11 mouse cellular contexts compared by ENCODE assay signal in the genomic region with DNA sequence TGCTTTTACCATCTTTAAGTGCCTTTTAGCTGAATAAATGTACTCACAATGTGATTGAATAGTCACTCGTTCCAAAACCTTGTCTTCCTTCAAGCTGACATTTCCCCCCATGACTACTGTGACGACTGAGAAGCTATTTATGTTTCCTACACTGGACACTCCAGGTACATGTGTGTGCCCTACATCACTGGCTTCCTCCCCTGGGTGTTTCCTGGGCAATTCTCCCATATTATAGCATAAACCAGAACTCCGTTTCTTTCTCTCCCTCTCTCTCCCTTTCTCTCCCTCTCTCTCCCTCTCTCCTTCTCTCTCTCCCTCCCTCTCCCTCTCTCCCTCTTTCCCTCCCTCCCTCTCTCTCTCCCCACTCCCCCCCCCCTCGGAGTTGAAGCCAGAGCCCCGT. TPM values are rescaled to one million over a fixed set of nuclear protein-coding genes. Genes with fewer than 3 reads are reported as not detected.
DNase-seq lines count a peak whose midpoint lies in the region; ATAC-seq lines count a peak whose summit lies in the region.
"Had no signal": no experiment of that assay in that cellular context is flagged by ENCODE, and none has a peak within 500 bp of the region (broad histone marks: within the 10 kb centered on the region; RNA-seq: fewer than 3 reads in every experiment).

No protein-coding gene starts in this region.

- H3K4me2 ChIP-seq in heart, embryonic 16.5 days (ENCODE audit: low read depth, low read length): peak overlapping the region; percentile 49
- H3K4me2 ChIP-seq in hindbrain, embryonic 15.5 days: peak overlapping the region; percentile 24; the same call in 1 of the 2 replicates
- no peak overlapping the region for H3K4me2 ChIP-seq in stomach, embryonic 15.5 days

- H3K4me1 ChIP-seq in heart, embryonic 16.5 days (ENCODE audit: control insufficient read depth, insufficient read depth, low read length): peaks cover 44% of the 10 kb centered on the region
- H3K4me1 ChIP-seq in megakaryocyte, embryonic 14.5 days: peaks cover 100% of the 10 kb centered on the region
- peaks cover 13% of the 10 kb centered on the region for H3K4me1 ChIP-seq in hindbrain, embryonic 15.5 days (replicated peaks)
- peaks cover 7% of the 10 kb centered on the region; the same call in 1 of the 2 replicates for H3K4me1 ChIP-seq in stomach, embryonic 15.5 days

- no peak for ATAC-seq in heart, embryonic 16.5 days (replicated peaks; ENCODE audit: extremely low read depth, insufficient read depth, low FRiP score)
- no peak for ATAC-seq in megakaryocyte, adult 5-6 weeks (ENCODE audit: poor library complexity, severe bottlenecking)
- ATAC-seq in hindbrain, embryonic 15.5 days (ENCODE audit: low FRiP score, low read depth): no peak
- no peak for ATAC-seq in stomach, embryonic 15.5 days (ENCODE audit: insufficient read depth, low FRiP score, low read depth)
- ATAC-seq in cerebellum, adult (ENCODE audit: insufficient number of reproducible peaks, low FRiP score, low TSS enrichment): no peak

- H3K36me3 ChIP-seq in heart, embryonic 16.5 days (ENCODE audit: control insufficient read depth, insufficient read depth): no peaks in the 10 kb centered on the region
- no peaks in the 10 kb centered on the region for H3K36me3 ChIP-seq in megakaryocyte, embryonic 14.5 days (replicated peaks; ENCODE audit: low read length)
- H3K36me3 ChIP-seq in hindbrain, embryonic 15.5 days: no peaks in the 10 kb centered on the region
- no peaks in the 10 kb centered on the region for H3K36me3 ChIP-seq in stomach, embryonic 15.5 days

- H3K4me3 ChIP-seq in heart, embryonic 16.5 days (ENCODE audit: low read length): 0 out of 2 replicates have a peak overlapping the region, but pooled peaks have one; percentile 7
- peak overlapping the region; percentile 44 for H3K4me3 ChIP-seq in megakaryocyte, embryonic 14.5 days (replicated peaks)
- H3K4me3 ChIP-seq in hindbrain, embryonic 15.5 days: no peak overlapping the region
- H3K4me3 ChIP-seq in stomach, embryonic 15.5 days (replicated peaks): no peak overlapping the region
- H3K4me3 ChIP-seq: erythroblast, embryonic 14.5 days; left cerebral cortex, adult 2 months had no signal

- no peaks in the 10 kb centered on the region for H3K27me3 ChIP-seq in heart, embryonic 16.5 days (ENCODE audit: control insufficient read depth, insufficient read depth, low read length)
- H3K27me3 ChIP-seq in megakaryocyte, embryonic 14.5 days (replicated peaks): peaks cover under 1% of the 10 kb centered on the region
- H3K27me3 ChIP-seq in hindbrain, embryonic 15.5 days: no peaks in the 10 kb centered on the region
- no peaks in the 10 kb centered on the region for H3K27me3 ChIP-seq in stomach, embryonic 15.5 days (replicated peaks)

- 8% methylated on average over 5 of the region's 5 CpGs for WGBS in heart, embryonic 16.5 days
- WGBS in hindbrain, embryonic 15.5 days: 18% methylated on average over 5 of the region's 5 CpGs
- WGBS in stomach, embryonic 15.5 days: 13% methylated on average over 5 of the region's 5 CpGs

- no peak for DNase-seq in heart, postnatal 14 days
- DNase-seq: spleen, adult 18-20 months had no signal

- intact Hi-C loops in heart, postnatal 14 days (cut with DNase I): no loop called here

- no peaks in the 10 kb centered on the region for H3K9me3 ChIP-seq in heart, embryonic 16.5 days (replicated peaks; ENCODE audit: control insufficient read depth, low read length)
- H3K9me3 ChIP-seq in megakaryocyte, embryonic 14.5 days: no peaks in the 10 kb centered on the region
- no peaks in the 10 kb centered on the region for H3K9me3 ChIP-seq in hindbrain, embryonic 15.5 days
- H3K9me3 ChIP-seq in stomach, embryonic 15.5 days: no peaks in the 10 kb centered on the region

- H3K9ac ChIP-seq in heart, embryonic 16.5 days (ENCODE audit: low read length): peak overlapping the region; percentile 45; the same call in 1 of the 2 replicates
- no peak overlapping the region for H3K9ac ChIP-seq in hindbrain, embryonic 15.5 days
- no peak overlapping the region for H3K9ac ChIP-seq in stomach, embryonic 15.5 days

- H3K27ac ChIP-seq in heart, embryonic 16.5 days (ENCODE audit: low read length): peak overlapping the region; percentile 84
- peak overlapping the region; percentile 57; the same call in 1 of the 2 replicates for H3K27ac ChIP-seq in hindbrain, embryonic 15.5 days (replicated peaks)
- peak overlapping the region; percentile 23; the same call in 1 of the 2 replicates for H3K27ac ChIP-seq in stomach, embryonic 15.5 days
- H3K27ac ChIP-seq: left cerebral cortex, adult 2 months had no signal

RNA-seq across cellular contexts. Expression of a gene that starts 6.0 kb away (rescaled TPM):
- 188 and 216 TPM in 2 replicates for polyA plus RNA-seq in heart, embryonic 16.5 days (2015; fragmentation: Nextera tagmentation; extraction: Ambion mirVana)
- 100 to 1,000 TPM; 224 to 237 TPM for total RNA-seq in heart, postnatal 14 days (2021)
- polyA plus RNA-seq in megakaryocyte, embryonic 14.5 days (2012; ENCODE audit: insufficient read depth, low replicate concordance): 19.7 and 90.5 TPM in 2 replicates
- 1.6 and 3.1 TPM in 2 replicates for total RNA-seq in megakaryocyte, adult 5-6 weeks (2015)
- total RNA-seq in megakaryocyte, adult 5-6 weeks (2017): 3.7 and 3.9 TPM in 2 replicates
- polyA plus RNA-seq in hindbrain, embryonic 15.5 days (2015; fragmentation: Nextera tagmentation; extraction: Ambion mirVana): 70.7 and 75.3 TPM in 2 replicates
- polyA plus RNA-seq in stomach, embryonic 15.5 days (2015; fragmentation: Nextera tagmentation; extraction: Ambion mirVana): 121 and 128 TPM in 2 replicates

RNA-seq across cellular contexts. Expression of a gene that starts 12.6 kb away (rescaled TPM):
- polyA plus RNA-seq in heart, embryonic 16.5 days (2015; fragmentation: Nextera tagmentation; extraction: Ambion mirVana): not detected in 2 replicates
- total RNA-seq in heart, postnatal 14 days (2021): not detected
- not detected in 2 replicates for polyA plus RNA-seq in megakaryocyte, embryonic 14.5 days (2012; ENCODE audit: insufficient read depth, low replicate concordance)
- total RNA-seq in megakaryocyte, adult 5-6 weeks (2015): 0.36 TPM in 1 of 2 replicates, not detected in the other
- not detected in 2 replicates for total RNA-seq in megakaryocyte, adult 5-6 weeks (2017)
- polyA plus RNA-seq in hindbrain, embryonic 15.5 days (2015; fragmentation: Nextera tagmentation; extraction: Ambion mirVana): not detected in 2 replicates
- polyA plus RNA-seq in stomach, embryonic 15.5 days (2015; fragmentation: Nextera tagmentation; extraction: Ambion mirVana): not detected in 2 replicates
- total RNA-seq: left cerebral cortex, adult 2 months; neutrophil, adult 5-6 weeks had no signal
- polyA plus RNA-seq: erythroblast, embryonic 14.5 days had no signal

RNA-seq across cellular contexts. Expression of a gene that starts 30.4 kb away (rescaled TPM):
- 25.9 and 28.5 TPM in 2 replicates for polyA plus RNA-seq in heart, embryonic 16.5 days (2015; fragmentation: Nextera tagmentation; extraction: Ambion mirVana)
- 10 to 100 TPM; 47.8 to 51.8 TPM for total RNA-seq in heart, postnatal 14 days (2021)
- polyA plus RNA-seq in megakaryocyte, embryonic 14.5 days (2012; ENCODE audit: insufficient read depth, low replicate concordance): 34.1 and 41.8 TPM in 2 replicates
- total RNA-seq in megakaryocyte, adult 5-6 weeks (2015): 37.0 and 41.9 TPM in 2 replicates
- total RNA-seq in megakaryocyte, adult 5-6 weeks (2017): 38.1 and 43.6 TPM in 2 replicates
- 6.1 and 6.6 TPM in 2 replicates for polyA plus RNA-seq in hindbrain, embryonic 15.5 days (2015; fragmentation: Nextera tagmentation; extraction: Ambion mirVana)
- 60.1 and 63.4 TPM in 2 replicates for polyA plus RNA-seq in stomach, embryonic 15.5 days (2015; fragmentation: Nextera tagmentation; extraction: Ambion mirVana)

RNA-seq across cellular contexts. Expression of a gene that starts 54.5 kb away (rescaled TPM):
- 12.5 and 15.8 TPM in 2 replicates for polyA plus RNA-seq in heart, embryonic 16.5 days (2015; fragmentation: Nextera tagmentation; extraction: Ambion mirVana)
- 10 to 100 TPM; 15.4 to 17.0 TPM for total RNA-seq in heart, postnatal 14 days (2021)
- polyA plus RNA-seq in megakaryocyte, embryonic 14.5 days (2012; ENCODE audit: insufficient read depth, low replicate concordance): 1.2 TPM in 1 of 2 replicates, not detected in the other
- 0.33 TPM in 1 of 2 replicates, not detected in the other for total RNA-seq in megakaryocyte, adult 5-6 weeks (2015)
- 0.11 and 0.33 TPM in 2 replicates for total RNA-seq in megakaryocyte, adult 5-6 weeks (2017)
- 138 and 152 TPM in 2 replicates for polyA plus RNA-seq in hindbrain, embryonic 15.5 days (2015; fragmentation: Nextera tagmentation; extraction: Ambion mirVana)
- polyA plus RNA-seq in stomach, embryonic 15.5 days (2015; fragmentation: Nextera tagmentation; extraction: Ambion mirVana): 28.9 and 33.7 TPM in 2 replicates
- total RNA-seq: neutrophil, adult 5-6 weeks had no signal
- polyA plus RNA-seq: erythroblast, embryonic 14.5 days had no signal

RNA-seq across cellular contexts. Expression of a gene that starts 57.3 kb away (rescaled TPM):
- polyA plus RNA-seq in heart, embryonic 16.5 days (2015; fragmentation: Nextera tagmentation; extraction: Ambion mirVana): 17.9 and 21.8 TPM in 2 replicates
- 10 to 100 TPM; 43.8 to 49.4 TPM for total RNA-seq in heart, postnatal 14 days (2021)
- 1.2 and 4.2 TPM in 2 replicates for polyA plus RNA-seq in megakaryocyte, embryonic 14.5 days (2012; ENCODE audit: insufficient read depth, low replicate concordance)
- 37.6 and 43.0 TPM in 2 replicates for total RNA-seq in megakaryocyte, adult 5-6 weeks (2015)
- 22.3 and 48.3 TPM in 2 replicates for total RNA-seq in megakaryocyte, adult 5-6 weeks (2017)
- polyA plus RNA-seq in hindbrain, embryonic 15.5 days (2015; fragmentation: Nextera tagmentation; extraction: Ambion mirVana): 16.3 and 18.2 TPM in 2 replicates
- polyA plus RNA-seq in stomach, embryonic 15.5 days (2015; fragmentation: Nextera tagmentation; extraction: Ambion mirVana): 16.1 and 17.9 TPM in 2 replicates

Comparison
In these comparisons a context has a peak if more than half of its experiments do, and no peak if none do; other contexts are left out.
1. H3K27ac ChIP-seq: peak in every context shown above with its lines; median percentile 84 in heart, embryonic 16.5 days; 57 in hindbrain, embryonic 15.5 days; 23 in stomach, embryonic 15.5 days.
2. H3K4me3 ChIP-seq: peak in heart, embryonic 16.5 days (single experiment) and megakaryocyte, embryonic 14.5 days (single experiment); none in hindbrain, embryonic 15.5 days (single experiment) and stomach, embryonic 15.5 days (single experiment).